Mouse (Mus musculus): Measurements from ENCODE around the gene Bbx.

- TF ChIP-seq CTCF (conservative IDR thresholded peaks at IDR 0.05 in 1 of 2, IDR thresholded peaks at IDR 0.05 in 1 of 2; ENCODE audit: low read depth in 2 of 2, low read length in 2 of 2) (no peak), NRF1 (IDR thresholded peaks at IDR 0.05; ENCODE audit: low read depth, low read length) (no peak), EP300 (IDR thresholded peaks at IDR 0.05; ENCODE audit: low read length) (peak; percentile 87), POLR2AphosphoS2 (IDR thresholded peaks at IDR 0.05; ENCODE audit: low read depth, low read length) (no peak), ZC3H11A (IDR thresholded peaks at IDR 0.05; ENCODE audit: low read depth, low read length) (no peak)
Observed at GRCm38 (mm10) chr16:50395928-50396612, 36.1 kb downstream of the Bbx start.
